Mouse (Mus musculus) cerebral cortex, adult 2 months (tissue): Measurements from ENCODE around the gene Gm20388.

ENCODE experiments used
- WGBS: fragments of 180-500 bp; shearing (Covaris S2); methylation state at CpG from one replicate; pipeline ENCODE4 v1.1.7; 2018; 5-methylcytosine and 5-hydroxymethylcytosine counted together

Gm20388 gene

GRCm38 (mm10) chr8:119958076-119958475 is 47.4 kb downstream of the Gm20388 start:
- 97% methylated on average over 10 of the region's 10 CpGs for WGBS

DNA sequence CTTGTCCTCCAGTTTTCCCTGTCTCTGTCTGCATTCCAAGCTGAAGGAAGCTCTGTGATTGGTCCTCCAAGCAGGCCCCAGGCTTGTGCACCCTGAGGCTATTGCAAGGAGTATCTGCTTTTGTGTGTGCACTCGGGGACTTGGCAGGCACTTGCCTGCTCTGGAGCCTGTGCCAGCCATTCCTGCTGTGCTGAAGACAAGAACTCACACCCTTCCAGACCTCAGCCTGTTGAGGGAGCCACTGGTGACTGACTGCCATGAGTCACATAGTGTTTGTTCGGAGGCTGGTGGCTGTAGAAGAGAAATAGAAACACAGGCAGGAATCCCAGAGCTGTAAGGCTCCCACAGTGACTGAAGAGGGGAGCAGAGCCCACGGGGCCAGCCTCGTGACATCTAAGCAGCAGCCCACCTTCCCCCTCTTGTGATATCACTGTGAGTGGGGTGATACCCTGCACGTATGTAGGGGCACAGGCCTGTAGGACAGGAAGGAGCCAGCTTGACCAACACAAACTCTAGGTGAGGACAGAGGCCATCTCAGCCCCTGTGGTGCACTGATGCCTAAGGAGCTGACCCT is 50.0 kb downstream of the Gm20388 start:
- 16% methylated on average over 5 of the region's 5 CpGs for WGBS

DNA sequence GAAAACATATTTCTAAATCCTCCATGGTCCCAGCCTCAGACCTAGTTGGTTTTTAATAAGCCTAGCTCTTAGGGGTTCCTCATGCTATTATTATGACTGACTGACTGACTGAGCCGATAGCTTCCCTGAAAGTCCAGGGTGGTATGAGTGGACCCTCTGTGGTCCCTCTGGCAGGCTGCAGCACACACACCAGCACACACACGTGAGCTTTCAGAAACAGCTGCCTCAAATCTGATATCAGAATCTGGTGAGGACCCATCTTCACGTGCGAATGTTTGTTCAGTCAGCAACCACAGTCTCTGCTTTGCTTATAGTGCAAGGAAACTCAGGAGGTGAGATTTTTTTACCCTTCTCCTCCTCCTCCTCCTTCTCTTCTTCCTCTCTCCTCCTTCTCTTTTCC is 54.2 kb downstream of the Gm20388 start:
- WGBS: 80% methylated on average over 4 of the region's 4 CpGs

GRCm38 (mm10) chr8:119967435-119967834 is 56.8 kb downstream of the Gm20388 start:
- WGBS: 89% methylated on average over 9 of the region's 9 CpGs

DNA sequence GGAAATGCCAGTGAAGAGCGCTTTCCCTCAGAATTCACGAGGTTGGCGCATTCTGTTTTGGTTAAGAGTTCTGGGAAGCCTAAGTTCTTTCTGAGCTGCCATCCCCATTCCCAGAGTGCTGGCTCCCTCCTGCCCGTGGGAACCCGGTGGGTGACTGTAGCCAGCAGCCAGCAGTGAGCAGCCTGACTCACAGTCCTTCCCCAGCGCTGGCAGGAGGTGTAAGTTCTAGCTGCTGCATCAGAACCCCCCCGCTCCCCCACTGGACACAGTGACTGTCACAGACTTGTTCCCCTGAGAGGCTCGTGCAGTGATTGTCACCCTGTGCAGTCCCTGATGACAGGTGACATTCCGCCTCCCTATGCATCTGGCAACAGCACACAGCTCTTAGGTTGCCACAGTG is 59.5 kb downstream of the Gm20388 start:
- WGBS: 51% methylated on average over 9 of the region's 9 CpGs

GRCm38 (mm10) chr8:119972558-119972957 is 61.9 kb downstream of the Gm20388 start:
- WGBS: 75% methylated on average over 12 of the region's 12 CpGs

- WGBS: 75% methylated on average over 11 of the region's 11 CpGs
Observed at GRCm38 (mm10) chr8:119978770-119979381, 68.2 kb downstream of the Gm20388 start.

DNA sequence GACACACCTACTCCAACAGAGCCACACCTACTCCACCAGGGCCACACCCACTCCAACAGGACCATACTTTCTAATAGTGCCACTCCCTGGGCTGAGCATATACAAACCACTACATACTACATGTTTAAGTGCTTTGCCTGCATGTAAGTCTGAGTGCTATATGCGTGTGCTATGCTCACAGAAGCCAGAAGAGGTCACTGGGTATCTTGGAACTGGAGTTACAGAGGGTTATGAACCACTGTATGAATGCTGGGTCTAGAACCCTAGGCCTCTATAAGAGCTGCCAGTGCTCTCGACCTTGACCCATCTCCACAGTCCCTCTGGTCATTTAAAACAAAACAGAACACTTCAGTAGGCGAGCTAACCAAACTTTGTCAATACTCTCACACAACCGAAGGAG is 70.6 kb downstream of the Gm20388 start:
- WGBS: 86% methylated on average over 4 of the region's 4 CpGs

GRCm38 (mm10) chr8:119986174-119986573 is 75.5 kb downstream of the Gm20388 start:
- WGBS: 69% methylated on average over 5 of the region's 5 CpGs

DNA sequence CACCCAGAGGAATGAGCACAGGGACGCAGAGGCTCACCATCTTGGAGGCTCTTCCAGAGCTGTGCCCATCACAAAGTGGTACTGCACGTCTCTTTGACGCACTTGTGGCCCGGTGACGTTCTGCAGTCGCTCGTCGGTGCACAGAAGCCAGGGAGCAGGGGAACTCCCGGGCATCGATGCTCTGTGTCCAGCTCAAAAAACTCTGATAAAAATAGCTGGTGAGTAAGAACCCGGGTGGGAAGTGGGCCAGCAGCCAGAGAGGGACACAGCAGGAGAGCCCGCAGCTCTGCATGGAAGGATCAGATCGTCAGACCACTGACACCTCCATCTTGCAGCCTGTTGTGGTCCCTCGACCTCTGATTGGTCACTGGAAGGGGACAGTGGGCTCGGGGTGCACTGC is 77.4 kb downstream of the Gm20388 start:
- WGBS: 54% methylated on average over 15 of the region's 15 CpGs

DNA sequence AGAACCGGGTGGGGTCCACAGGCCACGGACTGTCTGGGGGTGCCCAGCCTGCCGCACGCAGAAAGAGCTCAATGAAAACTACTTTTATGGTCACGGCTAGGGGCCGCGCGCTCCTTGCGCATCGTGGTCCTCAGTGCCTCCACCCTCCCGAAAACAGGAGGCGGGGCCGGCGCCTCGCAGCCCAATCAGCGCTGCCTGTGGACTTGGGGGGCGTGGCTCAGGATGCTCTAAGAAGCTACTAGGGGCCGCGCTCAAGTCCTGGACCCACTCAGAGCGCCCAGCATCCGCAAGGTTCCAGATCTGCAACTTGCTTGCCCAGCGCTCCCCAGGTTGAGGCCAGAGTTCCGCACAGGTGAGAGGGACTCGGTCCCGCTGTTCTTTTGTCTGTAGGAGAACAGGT is 81.6 kb downstream of the Gm20388 start, which contains the start of gene Crispld2:
TSS of gene Crispld2 (plus strand) at position 190 of the 400 bp plus-strand sequence.
- WGBS: 2% methylated on average over 25 of the region's 25 CpGs

DNA sequence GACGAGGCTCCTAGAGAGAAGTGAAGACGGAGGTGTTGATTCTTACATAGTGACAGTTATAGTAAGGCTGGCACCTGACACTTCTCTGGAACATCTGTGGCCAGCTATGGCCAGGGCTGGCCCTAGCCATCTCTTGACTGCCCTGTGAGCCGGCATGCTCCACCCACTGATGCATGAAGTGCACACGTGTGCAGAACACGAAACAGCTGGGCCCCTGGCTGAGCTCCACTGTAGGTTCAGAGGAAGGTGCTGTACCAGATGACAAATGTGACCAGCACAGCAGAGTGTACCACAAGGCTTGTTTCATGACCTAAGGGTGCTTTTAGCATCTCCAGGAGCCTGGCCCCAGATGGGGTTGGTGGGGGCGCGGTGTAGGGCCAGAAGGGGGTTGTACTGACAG is 83.5 kb downstream of the Gm20388 start:
- 83% methylated on average over 7 of the region's 7 CpGs for whole genome bisulfite sequencing

DNA sequence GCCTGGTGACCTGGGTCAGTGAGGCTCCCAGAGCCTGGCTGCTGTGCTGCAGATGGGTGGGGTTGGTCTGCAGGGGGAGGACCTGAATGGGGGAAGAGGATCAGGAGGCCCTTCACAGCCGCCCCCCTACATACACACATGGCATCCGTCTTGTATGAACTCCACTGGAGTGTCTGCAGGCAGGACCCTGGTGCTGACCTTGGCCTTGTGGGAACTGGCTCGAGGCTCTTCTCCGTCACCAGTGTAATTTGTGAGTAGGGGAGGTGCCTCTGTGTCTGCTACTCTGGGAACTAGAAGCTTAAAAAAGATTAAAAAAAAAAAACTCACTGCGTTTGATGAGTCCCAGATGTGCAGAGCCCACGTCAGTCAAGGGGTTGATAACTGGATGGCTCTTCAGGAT is 83.9 kb downstream of the Gm20388 start:
- 81% methylated on average over 6 of the region's 6 CpGs for WGBS

- WGBS: 87% methylated on average over 4 of the region's 4 CpGs
Observed at GRCm38 (mm10) chr8:119997266-119997665, 86.6 kb downstream of the Gm20388 start.

- WGBS: 63% methylated on average over 8 of the region's 8 CpGs
Observed at GRCm38 (mm10) chr8:120000461-120000860, 89.8 kb downstream of the Gm20388 start.

- 81% methylated on average over 7 of the region's 7 CpGs for WGBS
Observed at GRCm38 (mm10) chr8:120001712-120002111, 91.1 kb downstream of the Gm20388 start.

- 87% methylated on average over 9 of the region's 9 CpGs for WGBS
Observed at GRCm38 (mm10) chr8:120002348-120002747, 91.7 kb downstream of the Gm20388 start.

DNA sequence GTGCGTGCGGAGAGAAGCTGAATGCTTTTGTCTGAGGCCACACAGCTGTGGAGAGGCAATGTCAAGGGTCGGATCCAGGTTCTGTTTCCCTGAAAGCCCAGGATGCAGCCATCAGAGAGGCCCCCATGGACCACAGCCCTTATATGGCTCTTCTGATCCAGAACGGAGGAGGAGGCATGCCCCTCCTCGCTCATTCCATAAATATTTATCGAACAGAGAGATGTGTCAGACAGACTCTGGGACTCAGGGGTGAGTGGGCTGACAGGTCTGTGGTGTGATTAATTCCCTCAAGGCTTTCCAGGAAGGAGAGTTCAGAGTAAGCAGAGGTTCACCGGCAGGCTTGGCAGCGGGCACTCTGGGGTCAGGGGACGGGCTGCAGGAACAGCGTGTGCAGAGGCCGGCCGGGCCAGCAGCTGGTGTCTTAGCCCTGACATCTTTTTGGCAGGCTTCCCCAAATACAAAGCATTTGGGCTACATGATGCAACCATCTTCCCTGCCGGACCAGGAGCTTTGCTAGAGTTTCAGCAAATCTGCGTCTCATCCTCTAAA is 93.6 kb downstream of the Gm20388 start:
- 57% methylated on average over 14 of the region's 14 CpGs for WGBS

GRCm38 (mm10) chr8:120004705-120005381 is 94.2 kb downstream of the Gm20388 start:
- WGBS: 72% methylated on average over 2 of the region's 2 CpGs

GRCm38 (mm10) chr8:120006645-120007160 is 96.1 kb downstream of the Gm20388 start:
- WGBS: 52% methylated on average over 9 of the region's 9 CpGs

GRCm38 (mm10) chr8:120007178-120007577 is 96.5 kb downstream of the Gm20388 start:
- WGBS: 87% methylated on average over 9 of the region's 9 CpGs

GRCm38 (mm10) chr8:120009284-120009683 is 98.6 kb downstream of the Gm20388 start:
- WGBS: 76% methylated on average over 6 of the region's 6 CpGs

- 89% methylated on average over 8 of the region's 8 CpGs for WGBS
Observed at GRCm38 (mm10) chr8:120012491-120012890, 101.8 kb downstream of the Gm20388 start.
